Mouse (Mus musculus) heart, postnatal 0 days (tissue): ENCODE measurements at regions not wholly inside any gene's neighbourhood (a gene's known extent, or its start where the extent isn't known, plus 50 kb on each side); places are given as distances from the start of the nearest gene placed in this dataset.

Experiments
- ATAC-seq: fragments of 200-750 bp; cut with Nextera tagmentation; 2 replicates; pipeline ENCODE4 v1.8.0; 2017; ENCODE audit warnings: low read depth, moderate number of reproducible peaks, moderate library complexity; ENCODE audit not compliant: insufficient read depth
- DNase-seq: peaks from one replicate; pipeline ENCODE4 v3.0.0-alpha.2; 2016; ENCODE audit warnings: low spot score
- H3K27ac ChIP-seq: fragments of 300-500 bp; sonication (generic); 2 replicates; pipeline ENCODE4 v1.5.1; 2014; ENCODE audit warnings: low read depth, mild to moderate bottlenecking
- H3K27me3 ChIP-seq: fragments of 300-500 bp; sonication (generic); 2 replicates; pipeline ENCODE4 v1.6.1; 2014; ENCODE audit warnings: low read length, mixed read lengths; ENCODE audit not compliant: control insufficient read depth, insufficient read depth
- H3K36me3 ChIP-seq: fragments of 300-500 bp; sonication (generic); replicated peaks from 2 replicates; pipeline ENCODE4 v1.6.1; 2014; ENCODE audit warnings: low read length, mixed read lengths; ENCODE audit not compliant: control insufficient read depth, insufficient read depth
- H3K4me1 ChIP-seq: fragments of 300-500 bp; sonication (generic); 2 replicates; pipeline ENCODE4 v1.6.1; 2014; ENCODE audit warnings: antibody characterized with exemption; ENCODE audit not compliant: control insufficient read depth, insufficient read depth
- H3K4me2 ChIP-seq: fragments of 300-500 bp; sonication (generic); 2 replicates; pipeline ENCODE4 v1.6.1; 2014; ENCODE audit warnings: low read depth, mild to moderate bottlenecking, low read length, moderate library complexity
- H3K4me3 ChIP-seq: fragments of 300-500 bp; sonication (generic); 2 replicates; pipeline ENCODE4 v1.5.1; 2014; ENCODE audit warnings: low read depth, low read length
- H3K9ac ChIP-seq: fragments of 300-500 bp; sonication (generic); replicated peaks from 2 replicates; pipeline ENCODE4 v1.6.1; 2014; ENCODE audit warnings: low read depth, low read length, mixed read lengths
- H3K9me3 ChIP-seq: fragments of 300-500 bp; sonication (generic); replicated peaks from 2 replicates; pipeline ENCODE4 v1.6.1; 2016; ENCODE audit warnings: low read length; ENCODE audit not compliant: control insufficient read depth
- CTCF ChIP-seq: IDR thresholded peaks from 2 replicates; pipeline ENCODE4 v1.5.1; 2016; ENCODE audit warnings: antibody characterized with exemption, control low read depth, low read depth
- EP300 ChIP-seq: IDR thresholded peaks from 2 replicates; pipeline ENCODE4 v1.6.1; 2016; ENCODE audit warnings: antibody characterized with exemption, low read depth
- WGBS: fragments of 180-500 bp; shearing (Covaris S2); extraction: QIAGEN DNeasy Blood & Tissue Kit; methylation state at CpG from one replicate; pipeline ENCODE4 v1.1.7; 2014; 5-methylcytosine and 5-hydroxymethylcytosine counted together

DNA sequence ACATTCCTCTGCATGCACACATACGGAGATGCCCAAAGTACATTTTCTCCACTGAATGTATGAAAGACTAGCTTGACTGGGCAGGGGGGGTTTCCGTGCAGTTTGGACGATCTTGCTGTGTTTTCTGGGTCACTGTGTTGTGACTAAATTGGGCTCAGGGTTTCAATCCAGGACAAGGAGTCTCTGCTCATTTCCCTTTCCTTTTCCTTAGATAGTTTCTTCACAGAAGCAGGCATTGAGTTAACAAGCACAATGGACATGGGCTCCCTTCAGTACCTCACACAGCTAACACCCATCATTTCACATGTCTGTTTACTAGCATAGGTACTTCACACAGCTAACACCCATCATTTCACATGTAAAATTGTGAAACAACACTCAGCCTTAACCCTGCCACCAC lies 73.2 kb upstream of the Ankrd28 start:
- Histone ChIP-seq H3K4me1 (peaks cover 16% of the 10 kb centered on the region), H3K4me2 (no peak overlapping the region), H3K9ac (no peak overlapping the region), H3K27ac (peak overlapping the region; percentile 44; the same call in 1 of the 2 replicates), H3K36me3 (no peaks in the 10 kb centered on the region), H3K9me3 (no peaks in the 10 kb centered on the region), H3K27me3 (no peaks in the 10 kb centered on the region), H3K4me3 (no peak overlapping the region)
- no peak for TF ChIP-seq CTCF
- peak; percentile 77; the same call in 1 of the 2 replicates for TF ChIP-seq EP300
- WGBS: 62% methylated on average over 3 of the region's 3 CpGs
- DNase-seq (no peak), ATAC-seq (no peak)

DNA sequence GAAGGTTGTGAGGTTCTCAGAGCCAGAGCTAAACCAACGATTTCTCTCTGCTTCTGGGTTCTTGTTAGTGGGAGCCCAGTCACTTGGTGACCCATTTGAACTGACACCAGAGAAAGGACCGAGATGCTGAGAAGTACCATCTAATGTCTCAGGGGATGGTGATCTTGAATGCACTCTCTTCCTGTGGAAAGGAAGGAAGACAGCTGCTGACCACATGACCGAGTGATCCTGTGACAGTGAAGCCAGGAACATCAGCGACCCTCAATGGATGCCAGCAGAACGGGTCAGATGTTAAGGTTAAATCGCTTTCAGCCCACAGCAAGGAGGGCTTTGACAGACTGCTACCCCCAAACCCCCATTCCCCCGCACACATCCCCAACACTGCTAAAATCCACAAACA lies 78.1 kb upstream of the Ankrd28 start:
- DNase-seq: no peak
- H3K4me1 ChIP-seq: no peaks in the 10 kb centered on the region
- no peaks in the 10 kb centered on the region for H3K27me3 ChIP-seq
- H3K4me3 ChIP-seq: no peak overlapping the region
- H3K4me2 ChIP-seq: no peak overlapping the region
- H3K9ac ChIP-seq: no peak overlapping the region
- H3K9me3 ChIP-seq: no peaks in the 10 kb centered on the region
- WGBS: 53% methylated on average over 7 of the region's 7 CpGs
- peak overlapping the region; percentile 52; the same call in 1 of the 2 replicates for H3K27ac ChIP-seq
- no peak for TF ChIP-seq CTCF
- TF ChIP-seq EP300: no peak
- ATAC-seq: no peak
- no peaks in the 10 kb centered on the region for H3K36me3 ChIP-seq

DNA sequence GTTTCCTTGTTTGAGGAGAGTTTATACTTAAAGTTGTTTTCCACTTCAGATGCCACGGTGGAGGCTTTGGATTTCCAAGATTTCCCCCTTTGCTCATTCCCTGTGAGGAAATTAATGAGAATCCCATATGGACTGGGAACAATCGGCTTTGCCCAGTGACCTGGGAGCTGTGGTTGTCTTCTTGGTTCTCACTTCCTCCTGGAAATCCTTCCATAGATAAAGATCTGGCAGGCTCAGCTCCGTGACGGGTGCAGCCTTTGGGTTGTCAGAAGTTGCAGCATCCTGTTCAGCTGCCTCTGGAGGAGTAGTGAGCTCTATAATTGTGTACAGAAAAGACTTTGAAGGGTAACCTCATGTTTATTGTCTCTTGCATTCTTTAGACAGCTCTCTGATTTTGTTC lies 78.8 kb upstream of the Ankrd28 start:
- Histone ChIP-seq H3K36me3 (no peaks in the 10 kb centered on the region), H3K27me3 (no peaks in the 10 kb centered on the region), H3K4me3 (no peak overlapping the region), H3K4me1 (no peaks in the 10 kb centered on the region), H3K27ac (peak overlapping the region; percentile 52), H3K9ac (no peak overlapping the region), H3K9me3 (no peaks in the 10 kb centered on the region), H3K4me2 (no peak overlapping the region)
- ATAC-seq (peak; percentile 77), DNase-seq (peak; percentile 37)
- WGBS: 50% methylated on average over 4 of the region's 4 CpGs
- peak; percentile 74; the same call in 1 of the 2 replicates for TF ChIP-seq EP300
- TF ChIP-seq CTCF: no peak

DNA sequence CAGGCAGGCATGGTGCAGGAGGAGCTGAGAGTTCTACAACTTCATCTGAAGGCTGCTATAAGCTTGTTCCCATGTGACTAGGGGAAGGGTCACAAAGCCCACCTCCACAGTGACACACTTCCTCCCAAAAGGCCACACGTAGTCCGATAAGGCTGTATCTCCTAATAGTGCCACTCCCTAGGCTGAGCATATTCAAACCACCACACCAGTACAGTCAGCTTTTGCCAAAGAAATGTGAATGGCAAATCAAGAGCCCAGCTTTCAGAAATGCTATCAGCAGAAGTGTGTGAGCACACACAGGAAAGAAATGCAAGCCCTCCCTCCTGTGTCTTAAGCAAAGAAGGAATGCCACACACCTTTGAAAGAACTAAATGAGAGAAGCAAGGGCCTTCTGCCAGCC lies 80.4 kb upstream of the Ankrd28 start:
- DNase-seq: no peak
- ATAC-seq: no peak
- no peak overlapping the region for H3K9ac ChIP-seq
- TF ChIP-seq CTCF (no peak), EP300 (no peak)
- H3K27ac ChIP-seq: peak overlapping the region; percentile 69; the same call in 1 of the 2 replicates
- no peak overlapping the region for H3K4me2 ChIP-seq
- H3K9me3 ChIP-seq: no peaks in the 10 kb centered on the region
- WGBS: 83% methylated on average over 2 of the region's 2 CpGs
- no peak overlapping the region for H3K4me3 ChIP-seq
- no peaks in the 10 kb centered on the region for H3K27me3 ChIP-seq
- H3K4me1 ChIP-seq: no peaks in the 10 kb centered on the region
- no peaks in the 10 kb centered on the region for H3K36me3 ChIP-seq

DNA sequence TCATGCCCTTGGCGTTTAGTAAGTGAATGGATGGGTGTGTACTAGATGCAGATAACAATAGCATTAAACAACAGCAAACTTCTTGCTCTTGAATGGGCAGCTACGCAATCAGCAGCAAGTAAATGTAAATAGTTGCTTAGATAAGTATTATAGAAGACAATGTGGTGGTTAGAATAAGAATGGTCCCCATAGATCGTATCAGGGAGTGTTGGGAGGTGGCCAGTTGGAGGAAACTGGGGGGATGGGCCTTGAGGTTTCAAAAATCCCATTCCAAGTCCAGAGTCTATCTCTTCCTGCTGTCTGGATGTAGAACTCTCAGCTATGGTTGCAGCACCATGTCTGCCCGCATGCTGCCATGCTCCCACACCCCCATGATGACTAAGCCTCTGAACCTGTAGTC lies 88.0 kb upstream of the Ankrd28 start:
- DNase-seq: no peak
- ATAC-seq: no peak
- 77% methylated on average over 4 of the region's 4 CpGs for WGBS
- Histone ChIP-seq H3K36me3 (no peaks in the 10 kb centered on the region), H3K27me3 (no peaks in the 10 kb centered on the region), H3K27ac (no peak overlapping the region), H3K4me3 (no peak overlapping the region), H3K4me1 (no peaks in the 10 kb centered on the region), H3K4me2 (no peak overlapping the region), H3K9ac (no peak overlapping the region), H3K9me3 (peaks cover 13% of the 10 kb centered on the region)
- no peak for TF ChIP-seq EP300
- no peak for TF ChIP-seq CTCF

DNA sequence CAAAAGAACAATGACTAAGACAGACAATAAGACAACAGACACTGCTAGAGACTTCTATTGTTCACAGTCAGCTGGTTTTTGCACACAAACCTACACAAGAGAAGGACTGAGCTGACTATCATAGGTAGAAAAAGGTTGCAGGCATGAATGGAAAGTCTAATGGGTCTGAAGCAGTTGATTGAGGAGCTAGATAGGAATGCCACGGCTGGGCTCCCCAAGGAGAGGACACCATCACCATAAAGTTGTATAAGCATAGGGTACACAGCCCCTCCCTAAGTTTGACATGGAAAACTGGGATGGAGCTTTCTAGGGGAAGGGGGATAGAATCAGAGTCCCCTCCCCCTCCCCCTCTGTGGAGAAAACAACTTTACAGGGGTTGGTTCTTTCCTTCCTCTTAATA lies 88.5 kb upstream of the Ankrd28 start:
- no peaks in the 10 kb centered on the region for H3K27me3 ChIP-seq
- H3K27ac ChIP-seq: no peak overlapping the region
- H3K4me3 ChIP-seq: no peak overlapping the region
- WGBS: 86% methylated on average over 1 of the region's 1 CpGs
- no peak for DNase-seq
- no peak for ATAC-seq
- no peaks in the 10 kb centered on the region for H3K36me3 ChIP-seq
- H3K4me2 ChIP-seq: no peak overlapping the region
- H3K9ac ChIP-seq: no peak overlapping the region
- H3K4me1 ChIP-seq: no peaks in the 10 kb centered on the region
- peaks cover 14% of the 10 kb centered on the region for H3K9me3 ChIP-seq
- TF ChIP-seq EP300 (no peak), CTCF (no peak)
